Mouse (Mus musculus): Measurements from ENCODE around the gene Tmprss11b. TPM values are rescaled to one million over a fixed set of nuclear protein-coding genes. Genes with fewer than 3 reads are reported as not detected.
"Not testable (repeated sequence)": the region's sequence is repeated elsewhere in the genome, so short reads cannot be mapped to it uniquely, and the experiment has no call there.

Tmprss11b gene
- polyA plus RNA-seq (2014; fragmentation: Nextera tagmentation; extraction: Ambion mirVana) = not detected in 2 replicates

- Histone ChIP-seq H3K27me3 (ENCODE audit: control insufficient read depth, insufficient read depth, low read length) (no peaks in the 10 kb centered on the region), H3K4me3 (ENCODE audit: low read length) (no peak within 1 kb of the TSS), H3K27ac (ENCODE audit: low read depth, low read length) (no peak within 1 kb of the TSS), H3K4me2 (replicated peaks; ENCODE audit: low read depth, low read length) (no peak within 1 kb of the TSS), H3K4me1 (ENCODE audit: control insufficient read depth, insufficient read depth, low read length) (no peaks in the 10 kb centered on the region), H3K36me3 (ENCODE audit: control insufficient read depth, insufficient read depth, low read length) (no peaks in the 10 kb centered on the region), H3K9ac (ENCODE audit: low read depth, low read length) (no peak within 1 kb of the TSS), H3K9me3 (ENCODE audit: control insufficient read depth, low read length) (no peaks in the 10 kb centered on the region)
- 78% methylated on average over 5 of the region's 5 CpGs for WGBS
- ATAC-seq (ENCODE audit: low FRiP score, low TSS enrichment) = no peak
These were observed at the start of gene Tmprss11b for GRCm38 (mm10) chr5:86676262-86676661. TSS of gene Tmprss11b (minus strand) at chr5:86676362.

- no peaks in the 10 kb centered on the region for H3K4me1 ChIP-seq (ENCODE audit: control insufficient read depth, insufficient read depth, low read length)
- H3K4me2 ChIP-seq (replicated peaks; ENCODE audit: low read depth, low read length) = no peak overlapping the region
- no peak overlapping the region for H3K9ac ChIP-seq (ENCODE audit: low read depth, low read length)
- H3K27ac ChIP-seq (ENCODE audit: low read depth, low read length) = no peak overlapping the region
- no peaks in the 10 kb centered on the region for H3K36me3 ChIP-seq (ENCODE audit: control insufficient read depth, insufficient read depth, low read length)
- no peak overlapping the region for H3K4me3 ChIP-seq (ENCODE audit: low read length)
- no peaks in the 10 kb centered on the region for H3K27me3 ChIP-seq (ENCODE audit: control insufficient read depth, insufficient read depth, low read length)
- no peak for ATAC-seq (ENCODE audit: low FRiP score, low TSS enrichment)
- no peaks in the 10 kb centered on the region for H3K9me3 ChIP-seq (ENCODE audit: control insufficient read depth, low read length)
These were observed 48.9 kb upstream of the Tmprss11b start for GRCm38 (mm10) chr5:86725021-86725420.

- Histone ChIP-seq H3K9ac (ENCODE audit: low read depth, low read length) (no peak overlapping the region), H3K27ac (ENCODE audit: low read depth, low read length) (no peak overlapping the region), H3K4me3 (ENCODE audit: low read length) (no peak overlapping the region), H3K9me3 (ENCODE audit: control insufficient read depth, low read length) (no peaks in the 10 kb centered on the region), H3K27me3 (ENCODE audit: control insufficient read depth, insufficient read depth, low read length) (no peaks in the 10 kb centered on the region), H3K4me2 (replicated peaks; ENCODE audit: low read depth, low read length) (no peak overlapping the region), H3K4me1 (ENCODE audit: control insufficient read depth, insufficient read depth, low read length) (no peaks in the 10 kb centered on the region), H3K36me3 (ENCODE audit: control insufficient read depth, insufficient read depth, low read length) (no peaks in the 10 kb centered on the region)
- 62% methylated on average over 2 of the region's 2 CpGs for WGBS
- ATAC-seq (ENCODE audit: low FRiP score, low TSS enrichment) = no peak
These were observed 46.8 kb upstream of the Tmprss11b start for GRCm38 (mm10) chr5:86722820-86723460.

- Histone ChIP-seq H3K9me3 (ENCODE audit: control insufficient read depth, low read length) (no peaks in the 10 kb centered on the region), H3K9ac (ENCODE audit: low read depth, low read length) (no peak overlapping the region), H3K27me3 (ENCODE audit: control insufficient read depth, insufficient read depth, low read length) (no peaks in the 10 kb centered on the region), H3K4me1 (ENCODE audit: control insufficient read depth, insufficient read depth, low read length) (no peaks in the 10 kb centered on the region), H3K36me3 (ENCODE audit: control insufficient read depth, insufficient read depth, low read length) (no peaks in the 10 kb centered on the region), H3K4me3 (ENCODE audit: low read length) (no peak overlapping the region), H3K27ac (ENCODE audit: low read depth, low read length) (no peak overlapping the region), H3K4me2 (replicated peaks; ENCODE audit: low read depth, low read length) (no peak overlapping the region)
- no peak for ATAC-seq (ENCODE audit: low FRiP score, low TSS enrichment)
- 92% methylated on average over 2 of the region's 2 CpGs for WGBS
These were observed 38.8 kb upstream of the Tmprss11b start for GRCm38 (mm10) chr5:86714967-86715366.

GRCm38 (mm10) chr5:86704923-86705322, 28.8 kb upstream of the Tmprss11b start:
- Histone ChIP-seq H3K4me3 (ENCODE audit: low read length) (no peak overlapping the region), H3K4me1 (ENCODE audit: control insufficient read depth, insufficient read depth, low read length) (no peaks in the 10 kb centered on the region), H3K9ac (ENCODE audit: low read depth, low read length) (no peak overlapping the region), H3K27ac (ENCODE audit: low read depth, low read length) (no peak overlapping the region), H3K27me3 (ENCODE audit: control insufficient read depth, insufficient read depth, low read length) (no peaks in the 10 kb centered on the region), H3K9me3 (ENCODE audit: control insufficient read depth, low read length) (no peaks in the 10 kb centered on the region), H3K4me2 (replicated peaks; ENCODE audit: low read depth, low read length) (no peak overlapping the region), H3K36me3 (ENCODE audit: control insufficient read depth, insufficient read depth, low read length) (no peaks in the 10 kb centered on the region)
- WGBS = 79% methylated on average over 3 of the region's 3 CpGs
- no peak for ATAC-seq (ENCODE audit: low FRiP score, low TSS enrichment)

GRCm38 (mm10) chr5:86684667-86685066, 8.5 kb upstream of the Tmprss11b start:
- no peak overlapping the region for H3K4me3 ChIP-seq (ENCODE audit: low read length)
- no peaks in the 10 kb centered on the region for H3K4me1 ChIP-seq (ENCODE audit: control insufficient read depth, insufficient read depth, low read length)
- no peak for ATAC-seq (ENCODE audit: low FRiP score, low TSS enrichment)
- H3K9me3 ChIP-seq (ENCODE audit: control insufficient read depth, low read length) = no peaks in the 10 kb centered on the region
- no peak overlapping the region for H3K4me2 ChIP-seq (replicated peaks; ENCODE audit: low read depth, low read length)
- H3K27me3 ChIP-seq (ENCODE audit: control insufficient read depth, insufficient read depth, low read length) = no peaks in the 10 kb centered on the region
- no peak overlapping the region for H3K9ac ChIP-seq (ENCODE audit: low read depth, low read length)
- no peak overlapping the region for H3K27ac ChIP-seq (ENCODE audit: low read depth, low read length)
- WGBS = 62% methylated on average over 4 of the region's 4 CpGs
- no peaks in the 10 kb centered on the region for H3K36me3 ChIP-seq (ENCODE audit: control insufficient read depth, insufficient read depth, low read length)

GRCm38 (mm10) chr5:86649185-86649584, 27.0 kb downstream of the Tmprss11b start:
- H3K9me3 ChIP-seq (ENCODE audit: control insufficient read depth, low read length); H3K27me3 ChIP-seq (ENCODE audit: control insufficient read depth, insufficient read depth, low read length); H3K9ac ChIP-seq (ENCODE audit: low read depth, low read length); H3K4me3 ChIP-seq (ENCODE audit: low read length); H3K4me2 ChIP-seq (replicated peaks; ENCODE audit: low read depth, low read length); ATAC-seq (ENCODE audit: low FRiP score, low TSS enrichment); H3K4me1 ChIP-seq (ENCODE audit: control insufficient read depth, insufficient read depth, low read length); H3K27ac ChIP-seq (ENCODE audit: low read depth, low read length); H3K36me3 ChIP-seq (ENCODE audit: control insufficient read depth, insufficient read depth, low read length): not testable (repeated sequence)
- WGBS = 36% methylated on average over 4 of the region's 4 CpGs

- Histone ChIP-seq H3K27me3 (ENCODE audit: control insufficient read depth, insufficient read depth, low read length) (no peaks in the 10 kb centered on the region), H3K4me1 (ENCODE audit: control insufficient read depth, insufficient read depth, low read length) (no peaks in the 10 kb centered on the region), H3K4me3 (ENCODE audit: low read length) (no peak overlapping the region), H3K36me3 (ENCODE audit: control insufficient read depth, insufficient read depth, low read length) (no peaks in the 10 kb centered on the region), H3K9ac (ENCODE audit: low read depth, low read length) (no peak overlapping the region), H3K9me3 (ENCODE audit: control insufficient read depth, low read length) (no peaks in the 10 kb centered on the region), H3K27ac (ENCODE audit: low read depth, low read length) (no peak overlapping the region), H3K4me2 (replicated peaks; ENCODE audit: low read depth, low read length) (no peak overlapping the region)
- no peak for ATAC-seq (ENCODE audit: low FRiP score, low TSS enrichment)
- 69% methylated on average over 3 of the region's 3 CpGs for WGBS
These were observed 35.4 kb downstream of the Tmprss11b start for GRCm38 (mm10) chr5:86640795-86641194.

GRCm38 (mm10) chr5:86632324-86632723, 43.8 kb downstream of the Tmprss11b start, which contains the start of gene Tmprss11f:
TSS of gene Tmprss11f (minus strand) at chr5:86632424.
- 55% methylated on average over 5 of the region's 5 CpGs for WGBS
- Histone ChIP-seq H3K4me1 (ENCODE audit: control insufficient read depth, insufficient read depth, low read length) (no peaks in the 10 kb centered on the region), H3K9me3 (ENCODE audit: control insufficient read depth, low read length) (no peaks in the 10 kb centered on the region), H3K9ac (ENCODE audit: low read depth, low read length) (no peak within 1 kb of the TSS), H3K36me3 (ENCODE audit: control insufficient read depth, insufficient read depth, low read length) (no peaks in the 10 kb centered on the region), H3K4me3 (ENCODE audit: low read length) (no peak within 1 kb of the TSS), H3K27me3 (ENCODE audit: control insufficient read depth, insufficient read depth, low read length) (no peaks in the 10 kb centered on the region), H3K27ac (ENCODE audit: low read depth, low read length) (no peak within 1 kb of the TSS), H3K4me2 (replicated peaks; ENCODE audit: low read depth, low read length) (no peak within 1 kb of the TSS)
- ATAC-seq (ENCODE audit: low FRiP score, low TSS enrichment) = no peak
